Mouse (Mus musculus) forebrain, postnatal 0 days (tissue): ENCODE data around the gene Nde1. TPM values are rescaled to one million over a fixed set of nuclear protein-coding genes. Genes with fewer than 3 reads are reported as not detected.

Experiments used
- ATAC-seq: fragments of 200-750 bp; cut with Nextera tagmentation; 2 replicates; pipeline ENCODE4 v1.8.0; 2017; ENCODE audit warnings: mild to moderate bottlenecking, moderate library complexity
- DNase-seq: peaks from one replicate; pipeline ENCODE4 v3.0.0-alpha.2; 2015
- H3K27ac ChIP-seq: fragments of 300-500 bp; sonication (generic); 2 replicates; pipeline ENCODE4 v1.5.1; 2014; ENCODE audit warnings: low read depth, mild to moderate bottlenecking, antibody characterized with exemption, low read length, moderate library complexity, mixed read lengths
- H3K27me3 ChIP-seq: fragments of 300-500 bp; sonication (generic); 2 replicates; pipeline ENCODE4 v1.6.1; 2014; ENCODE audit warnings: mild to moderate bottlenecking, low read length, mixed read lengths; ENCODE audit not compliant: insufficient read depth
- H3K36me3 ChIP-seq: fragments of 300-500 bp; sonication (generic); 2 replicates; pipeline ENCODE4 v1.6.1; 2014; ENCODE audit warnings: mild to moderate bottlenecking, moderate library complexity; ENCODE audit not compliant: insufficient read depth
- H3K4me1 ChIP-seq: fragments of 300-500 bp; sonication (generic); 2 replicates; pipeline ENCODE4 v1.6.1; 2014; ENCODE audit warnings: antibody characterized with exemption; ENCODE audit not compliant: insufficient read depth
- H3K4me2 ChIP-seq: fragments of 300-500 bp; sonication (generic); 2 replicates; pipeline ENCODE4 v1.6.1; 2014; ENCODE audit warnings: low read depth, mild to moderate bottlenecking, moderate library complexity
- H3K4me3 ChIP-seq: fragments of 300-500 bp; sonication (generic); 2 replicates; pipeline ENCODE4 v1.5.1; 2014; ENCODE audit warnings: low read depth, low read length, mixed read lengths
- H3K9ac ChIP-seq: fragments of 300-500 bp; sonication (generic); 2 replicates; pipeline ENCODE4 v1.6.1; 2014; ENCODE audit warnings: mild to moderate bottlenecking
- H3K9me3 ChIP-seq: fragments of 300-500 bp; sonication (generic); 2 replicates; pipeline ENCODE4 v1.6.1; 2016; ENCODE audit warnings: low read length
- CTCF ChIP-seq: sonication (generic); IDR thresholded peaks from 2 replicates; pipeline ENCODE4 v1.5.1; 2016; ENCODE audit warnings: antibody characterized with exemption, control low read depth, low read depth
- WGBS: fragments of 180-500 bp; shearing (Covaris S2); extraction: QIAGEN DNeasy Blood & Tissue Kit; methylation state at CpG from one replicate; pipeline ENCODE4 v1.1.7; 2014; 5-methylcytosine and 5-hydroxymethylcytosine counted together
- polyA plus RNA-seq: library from polyadenylated mRNA; unstranded; fragments of >200 nt; fragmentation: Nextera tagmentation; extraction: Ambion mirVana; gene quantifications from 2 replicates; pipeline ENCODE4 v1.2.1, GENCODE M21; 2015
- total RNA-seq: library from RNA; depleted of rRNA; stranded (reverse); fragments of >200 nt; gene quantifications from 2 replicates; pipeline ENCODE4 v1.2.3, GENCODE M21; 2014

The Nde1 gene
- total and polyA plus RNA-seq, 2 experiments from 2014 or later: 14.1 to 17.7 TPM

GRCm38 (mm10) chr16:14125253-14125652 lies 37.8 kb upstream of the Nde1 start:
- 95% methylated on average over 1 of the region's 1 CpGs for WGBS
- TF ChIP-seq CTCF: no peak
- peaks cover 90% of the 10 kb centered on the region for H3K36me3 ChIP-seq

DNA sequence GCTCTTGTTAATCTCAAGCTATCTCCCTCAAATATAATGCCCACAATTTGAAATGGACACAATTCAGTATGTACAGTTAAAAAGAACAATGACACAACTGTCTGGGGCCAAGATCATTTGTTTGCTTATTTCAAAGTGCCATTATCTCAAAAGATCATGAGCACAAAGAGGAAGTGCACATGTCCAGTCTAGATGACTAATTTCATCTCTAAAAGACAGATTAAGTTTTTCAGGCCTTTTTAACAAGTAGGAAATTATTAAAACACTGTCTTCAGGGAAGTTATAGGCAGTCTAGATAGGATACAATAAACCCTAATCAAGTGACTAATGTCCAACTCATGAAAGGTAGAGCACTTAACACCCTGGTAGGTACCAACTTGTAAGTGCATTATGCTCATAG lies 34.1 kb upstream of the Nde1 start:
- no peak overlapping the region for H3K9ac ChIP-seq
- H3K4me2 ChIP-seq: no peak overlapping the region
- peaks cover 88% of the 10 kb centered on the region for H3K36me3 ChIP-seq
- H3K4me3 ChIP-seq: no peak overlapping the region
- H3K9me3 ChIP-seq: no peaks in the 10 kb centered on the region
- H3K27ac ChIP-seq: no peak overlapping the region
- DNase-seq (no peak), ATAC-seq (no peak)
- no peaks in the 10 kb centered on the region for H3K27me3 ChIP-seq
- H3K4me1 ChIP-seq: no peaks in the 10 kb centered on the region
- no peak for TF ChIP-seq CTCF

More at GRCm38 (mm10) chr16:14125253-14125652, 37.8 kb upstream of the Nde1 start:
- Histone ChIP-seq H3K27me3 (no peaks in the 10 kb centered on the region), H3K4me1 (no peaks in the 10 kb centered on the region), H3K9ac (no peak overlapping the region), H3K4me3 (no peak overlapping the region), H3K9me3 (no peaks in the 10 kb centered on the region), H3K27ac (no peak overlapping the region), H3K4me2 (no peak overlapping the region)
- ATAC-seq: no peak
- no peak for DNase-seq

- no peaks in the 10 kb centered on the region for H3K4me1 ChIP-seq
- no peak overlapping the region for H3K4me2 ChIP-seq
- DNase-seq (no peak), ATAC-seq (no peak)
- WGBS: 88% methylated on average over 7 of the region's 7 CpGs
- H3K9ac ChIP-seq: no peak overlapping the region
- H3K9me3 ChIP-seq: no peaks in the 10 kb centered on the region
- H3K27ac ChIP-seq: no peak overlapping the region
- H3K27me3 ChIP-seq: no peaks in the 10 kb centered on the region
- peaks cover 90% of the 10 kb centered on the region for H3K36me3 ChIP-seq
- no peak for TF ChIP-seq CTCF
- H3K4me3 ChIP-seq: no peak overlapping the region
Measured at GRCm38 (mm10) chr16:14130796-14131195, 32.3 kb upstream of the Nde1 start.

- H3K9ac ChIP-seq: no peak overlapping the region
- ATAC-seq (no peak; the same call in 1 of the 2 replicates), DNase-seq (peak; percentile 8)
- H3K36me3 ChIP-seq: peaks cover 90% of the 10 kb centered on the region
- no peak overlapping the region for H3K27ac ChIP-seq
- no peaks in the 10 kb centered on the region for H3K27me3 ChIP-seq
- no peaks in the 10 kb centered on the region for H3K4me1 ChIP-seq
- WGBS: 81% methylated on average over 3 of the region's 3 CpGs
- TF ChIP-seq CTCF: peak; percentile 37
- H3K4me3 ChIP-seq: no peak overlapping the region
- no peak overlapping the region for H3K4me2 ChIP-seq
- H3K9me3 ChIP-seq: no peaks in the 10 kb centered on the region
Measured at GRCm38 (mm10) chr16:14131376-14131775, 31.7 kb upstream of the Nde1 start.

GRCm38 (mm10) chr16:14131838-14132237 lies 31.2 kb upstream of the Nde1 start:
- Histone ChIP-seq H3K27ac (no peak overlapping the region), H3K27me3 (no peaks in the 10 kb centered on the region), H3K4me2 (no peak overlapping the region), H3K36me3 (peaks cover 95% of the 10 kb centered on the region), H3K9ac (no peak overlapping the region), H3K4me3 (no peak overlapping the region), H3K9me3 (no peaks in the 10 kb centered on the region), H3K4me1 (no peaks in the 10 kb centered on the region)
- ATAC-seq: no peak
- no peak for DNase-seq
- no peak for TF ChIP-seq CTCF
- WGBS: 81% methylated on average over 5 of the region's 5 CpGs

DNA sequence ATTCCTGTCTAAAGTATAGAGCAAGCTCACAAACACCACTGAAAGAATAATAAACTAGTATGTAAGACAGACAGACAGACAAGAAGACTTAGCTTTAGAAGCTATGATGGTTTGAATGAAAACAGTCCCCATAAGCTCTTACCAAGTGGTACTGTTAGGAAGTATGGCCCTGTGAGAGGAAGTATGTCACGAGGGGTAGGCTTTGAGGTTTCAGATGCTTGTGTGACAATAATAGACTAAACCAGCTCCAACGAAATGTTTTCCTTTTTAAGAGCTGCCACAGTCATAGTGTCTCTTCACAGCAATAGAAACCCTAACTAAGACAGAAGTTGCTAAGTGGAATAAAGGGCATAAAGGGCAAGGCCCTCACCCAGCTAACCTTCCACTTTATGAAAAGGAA lies 28.1 kb upstream of the Nde1 start:
- no peak overlapping the region for H3K4me3 ChIP-seq
- no peak overlapping the region for H3K9ac ChIP-seq
- no peaks in the 10 kb centered on the region for H3K4me1 ChIP-seq
- ATAC-seq (no peak), DNase-seq (no peak)
- no peaks in the 10 kb centered on the region for H3K9me3 ChIP-seq
- no peak for TF ChIP-seq CTCF
- H3K27me3 ChIP-seq: no peaks in the 10 kb centered on the region
- peaks cover 85% of the 10 kb centered on the region for H3K36me3 ChIP-seq
- H3K27ac ChIP-seq: no peak overlapping the region
- H3K4me2 ChIP-seq: no peak overlapping the region
- WGBS: 91% methylated on average over 2 of the region's 2 CpGs

DNA sequence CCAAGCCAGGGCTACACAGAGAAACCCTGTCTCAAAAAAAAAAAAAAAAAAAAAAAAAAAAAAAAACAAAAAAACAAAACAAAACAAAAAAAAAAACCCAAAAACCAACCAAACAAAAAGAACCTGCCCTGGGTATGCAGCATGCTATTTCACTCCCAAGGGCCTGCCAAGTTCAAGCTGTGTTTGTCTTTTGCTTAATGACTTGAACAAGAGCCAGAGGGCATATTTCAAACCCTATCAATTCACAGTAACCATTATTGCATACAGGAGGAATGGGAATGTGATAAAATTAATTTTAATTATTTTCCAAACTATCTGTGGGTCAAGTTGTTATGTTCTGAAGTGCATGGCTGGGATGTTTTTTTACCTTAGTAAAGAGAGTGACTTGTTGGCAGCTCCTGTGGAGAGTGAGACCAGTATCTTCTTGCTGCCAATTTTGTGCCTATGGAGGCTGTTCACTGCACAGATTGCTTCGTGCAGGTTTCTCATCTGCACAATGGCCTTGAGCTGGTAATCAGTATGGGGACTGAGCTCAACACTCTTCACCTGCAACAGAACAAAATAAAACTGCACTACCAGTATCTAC lies 25.0 kb upstream of the Nde1 start:
- peaks cover 85% of the 10 kb centered on the region for H3K36me3 ChIP-seq
- no peaks in the 10 kb centered on the region for H3K27me3 ChIP-seq
- H3K9ac ChIP-seq: no peak overlapping the region
- no peak overlapping the region for H3K4me2 ChIP-seq
- no peak for ATAC-seq
- TF ChIP-seq CTCF: no peak
- 62% methylated on average over 1 of the region's 1 CpGs for WGBS
- no peaks in the 10 kb centered on the region for H3K9me3 ChIP-seq
- DNase-seq: no peak
- H3K27ac ChIP-seq: no peak overlapping the region
- no peaks in the 10 kb centered on the region for H3K4me1 ChIP-seq
- no peak overlapping the region for H3K4me3 ChIP-seq
